ENCODE assay signal across 14 mouse cellular contexts in the genomic region with DNA sequence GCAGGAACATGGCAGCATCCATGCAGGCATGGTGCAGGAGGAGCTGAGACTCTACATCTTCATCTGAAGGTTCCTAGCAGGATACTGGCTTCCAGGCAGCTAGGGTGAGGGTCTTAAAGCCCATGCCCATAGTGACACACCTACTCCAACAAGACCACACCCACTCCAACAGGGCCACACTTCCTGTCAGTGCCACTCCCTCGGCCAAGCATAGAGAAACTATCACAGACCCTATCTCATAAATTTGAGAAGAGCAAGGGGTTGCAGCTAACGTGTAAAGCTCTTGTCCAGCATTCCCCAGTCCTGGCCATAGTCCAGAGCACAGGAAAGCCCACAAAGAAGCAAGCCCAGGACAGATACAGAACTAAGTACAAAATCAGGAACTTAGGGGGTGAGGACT. TPM values are rescaled to one million over a fixed set of nuclear protein-coding genes. Genes with fewer than 3 reads are reported as not detected.
DNase-seq lines count a peak whose midpoint lies in the region; ATAC-seq and TF ChIP-seq lines count a peak whose summit lies in the region.
"Had no signal": no experiment of that assay in that cellular context is flagged by ENCODE, and none has a peak within 500 bp of the region (broad histone marks: within the 10 kb centered on the region; RNA-seq: fewer than 3 reads in every experiment).

No protein-coding gene starts in this region.

- no peaks in the 10 kb centered on the region for H3K9me3 ChIP-seq in heart, embryonic 13.5 days
- no peaks in the 10 kb centered on the region for H3K9me3 ChIP-seq in midbrain, embryonic 12.5 days
- no peaks in the 10 kb centered on the region for H3K9me3 ChIP-seq in midbrain, embryonic 11.5 days (ENCODE audit: control insufficient read depth, low read length)
- H3K9me3 ChIP-seq in midbrain, postnatal 0 days (ENCODE audit: low read length), result no peaks in the 10 kb centered on the region
- H3K9me3 ChIP-seq: heart, embryonic 15.5 days had no signal

- H3K4me2 ChIP-seq in heart, embryonic 13.5 days, result peak overlapping the region; percentile 75; the same call in 1 of the 2 replicates
- 0 out of 2 replicates have a peak overlapping the region, but pooled peaks have one; percentile 63 for H3K4me2 ChIP-seq in midbrain, embryonic 12.5 days (replicated peaks)
- H3K4me2 ChIP-seq in midbrain, embryonic 11.5 days, result no peak overlapping the region
- H3K4me2 ChIP-seq in midbrain, postnatal 0 days (ENCODE audit: low read depth, low read length, poor library complexity, severe bottlenecking), result 0 out of 2 replicates have a peak overlapping the region, but pooled peaks have one; percentile 53

- no peaks in the 10 kb centered on the region for H3K36me3 ChIP-seq in heart, embryonic 13.5 days
- H3K36me3 ChIP-seq in midbrain, embryonic 12.5 days, result no peaks in the 10 kb centered on the region
- H3K36me3 ChIP-seq in midbrain, embryonic 11.5 days (ENCODE audit: control insufficient read depth, insufficient read depth, low read length), result no peaks in the 10 kb centered on the region
- no peaks in the 10 kb centered on the region for H3K36me3 ChIP-seq in midbrain, postnatal 0 days (ENCODE audit: insufficient read depth, low read length)
- H3K36me3 ChIP-seq: heart, embryonic 15.5 days had no signal

- DNase-seq in cerebellum, adult 11-12 months, result peak; percentile 50
- DNase-seq in heart, postnatal 10 days, result no peak
- no peak for DNase-seq in midbrain, embryonic 11.5 days (ENCODE audit: low spot score, missing footprints)
- DNase-seq in midbrain, postnatal 0 days (ENCODE audit: low spot score), result no peak
- no peak for DNase-seq in right cerebral cortex, adult 2 months (ENCODE audit: low spot score in 2 of 2)

- H3K27me3 ChIP-seq in heart, embryonic 13.5 days (replicated peaks), result no peaks in the 10 kb centered on the region; the same call in 1 of the 2 replicates
- peaks cover 11% of the 10 kb centered on the region for H3K27me3 ChIP-seq in midbrain, embryonic 12.5 days
- H3K27me3 ChIP-seq in midbrain, embryonic 11.5 days (ENCODE audit: control insufficient read depth, insufficient read depth, low read length), result no peaks in the 10 kb centered on the region
- H3K27me3 ChIP-seq in midbrain, postnatal 0 days (ENCODE audit: insufficient read depth, low read length), result no peaks in the 10 kb centered on the region
- H3K27me3 ChIP-seq: heart, embryonic 15.5 days; Patski had no signal

- H3K27ac ChIP-seq in heart, embryonic 13.5 days (replicated peaks), result no peak overlapping the region
- H3K27ac ChIP-seq in midbrain, embryonic 12.5 days (replicated peaks), result no peak overlapping the region
- H3K27ac ChIP-seq in midbrain, embryonic 11.5 days (ENCODE audit: low read depth, low read length), result no peak overlapping the region
- no peak overlapping the region for H3K27ac ChIP-seq in midbrain, postnatal 0 days (ENCODE audit: low read depth, low read length)
- H3K27ac ChIP-seq: heart, embryonic 15.5 days had no signal

- ATAC-seq in cerebellum, adult (ENCODE audit: insufficient number of reproducible peaks, low FRiP score, low TSS enrichment), result no peak
- no peak for ATAC-seq in heart, embryonic 13.5 days (ENCODE audit: extremely low read depth, insufficient number of reproducible peaks, low FRiP score, low TSS enrichment)
- no peak for ATAC-seq in midbrain, embryonic 12.5 days (ENCODE audit: low FRiP score, low read depth)
- ATAC-seq in midbrain, embryonic 11.5 days (ENCODE audit: low FRiP score), result no peak
- no peak for ATAC-seq in midbrain, postnatal 0 days (ENCODE audit: low FRiP score)

- H3K9ac ChIP-seq in heart, embryonic 13.5 days, result no peak overlapping the region
- H3K9ac ChIP-seq in midbrain, embryonic 12.5 days (replicated peaks), result no peak overlapping the region
- no peak overlapping the region for H3K9ac ChIP-seq in midbrain, embryonic 11.5 days (ENCODE audit: low read length)
- H3K9ac ChIP-seq in midbrain, postnatal 0 days (replicated peaks; ENCODE audit: low read length, poor library complexity, severe bottlenecking), result no peak overlapping the region
- H3K9ac ChIP-seq: heart, embryonic 15.5 days had no signal

- intact Hi-C loops in heart, postnatal 10 days (cut with DNase I), result no loop called here

- peaks cover 29% of the 10 kb centered on the region for H3K4me1 ChIP-seq in heart, embryonic 13.5 days
- peaks cover 5% of the 10 kb centered on the region; the same call in 1 of the 2 replicates for H3K4me1 ChIP-seq in midbrain, embryonic 12.5 days
- peaks cover 4% of the 10 kb centered on the region; the same call in 1 of the 2 replicates for H3K4me1 ChIP-seq in midbrain, embryonic 11.5 days (ENCODE audit: control insufficient read depth, insufficient read depth, low read length)
- H3K4me1 ChIP-seq in midbrain, postnatal 0 days (ENCODE audit: insufficient read depth, low read length), result no peaks in the 10 kb centered on the region

- TF ChIP-seq CTCF in midbrain, postnatal 0 days (IDR thresholded peaks at IDR 0.05), result no peak

- WGBS in heart, embryonic 13.5 days, result 44% methylated on average over 2 of the region's 2 CpGs
- 55% methylated on average over 2 of the region's 2 CpGs for WGBS in midbrain, embryonic 12.5 days
- 38% methylated on average over 2 of the region's 2 CpGs for WGBS in midbrain, embryonic 11.5 days
- 61% methylated on average over 2 of the region's 2 CpGs for WGBS in midbrain, postnatal 0 days

- no peak overlapping the region for H3K4me3 ChIP-seq in heart, embryonic 13.5 days
- no peak overlapping the region for H3K4me3 ChIP-seq in midbrain, embryonic 12.5 days
- no peak overlapping the region for H3K4me3 ChIP-seq in midbrain, embryonic 11.5 days (ENCODE audit: low read depth, low read length)
- peak overlapping the region; percentile 63; the same call in 1 of the 2 replicates for H3K4me3 ChIP-seq in midbrain, postnatal 0 days (ENCODE audit: low read depth, low read length)

RNA-seq across cellular contexts. Expression of gene Cfap126, which starts 12.7 kb away (rescaled TPM):
- polyA plus RNA-seq in heart, embryonic 13.5 days (2015; fragmentation: Nextera tagmentation; extraction: Ambion mirVana), result 2.8 TPM in 2 replicates
- 1 to 10 TPM in 1 of 2 experiments, under 1 TPM in 1; 0.67 to 1.6 TPM for total RNA-seq in heart, postnatal 10 days (2021)
- polyA plus RNA-seq in midbrain, embryonic 12.5 days (2016; fragmentation: Nextera tagmentation; extraction: Ambion mirVana), result 1.7 and 3.6 TPM in 2 replicates
- polyA plus RNA-seq in midbrain, embryonic 11.5 days (2014; fragmentation: Nextera tagmentation; extraction: Ambion mirVana), result 1.7 and 2.4 TPM in 2 replicates
- total RNA-seq in midbrain, postnatal 0 days (2014; rRNA removed), result 0.38 and 1.5 TPM in 2 replicates
- 6.0 and 8.1 TPM in 2 replicates for polyA plus RNA-seq in midbrain, postnatal 0 days (2015; fragmentation: Nextera tagmentation; extraction: Ambion mirVana)

RNA-seq across cellular contexts. Expression of gene Fcgr3, which starts 36.3 kb away (rescaled TPM):
- 6.9 and 9.1 TPM in 2 replicates for polyA plus RNA-seq in heart, embryonic 13.5 days (2015; fragmentation: Nextera tagmentation; extraction: Ambion mirVana)
- total RNA-seq in heart, postnatal 10 days (2021), result 1 to 10 TPM; 7.4 to 8.9 TPM
- polyA plus RNA-seq in midbrain, embryonic 12.5 days (2016; fragmentation: Nextera tagmentation; extraction: Ambion mirVana), result 5.8 and 9.8 TPM in 2 replicates
- polyA plus RNA-seq in midbrain, embryonic 11.5 days (2014; fragmentation: Nextera tagmentation; extraction: Ambion mirVana), result 8.5 and 8.6 TPM in 2 replicates
- total RNA-seq in midbrain, postnatal 0 days (2014; rRNA removed), result 18.1 and 19.8 TPM in 2 replicates
- 12.8 and 14.2 TPM in 2 replicates for polyA plus RNA-seq in midbrain, postnatal 0 days (2015; fragmentation: Nextera tagmentation; extraction: Ambion mirVana)

RNA-seq across cellular contexts. Expression of gene Sdhc, which starts 49.4 kb away (rescaled TPM):
- polyA plus RNA-seq in heart, embryonic 13.5 days (2015; fragmentation: Nextera tagmentation; extraction: Ambion mirVana), result 457 and 493 TPM in 2 replicates
- 1,000 to 10,000 TPM in 1 of 2 experiments, 100 to 1,000 TPM in 1; 973 to 1,003 TPM for total RNA-seq in heart, postnatal 10 days (2021)
- polyA plus RNA-seq in midbrain, embryonic 12.5 days (2016; fragmentation: Nextera tagmentation; extraction: Ambion mirVana), result 225 and 229 TPM in 2 replicates
- polyA plus RNA-seq in midbrain, embryonic 11.5 days (2014; fragmentation: Nextera tagmentation; extraction: Ambion mirVana), result 291 and 314 TPM in 2 replicates
- 263 TPM in 2 replicates for total RNA-seq in midbrain, postnatal 0 days (2014; rRNA removed)
- polyA plus RNA-seq in midbrain, postnatal 0 days (2015; fragmentation: Nextera tagmentation; extraction: Ambion mirVana), result 313 and 326 TPM in 2 replicates

RNA-seq across cellular contexts. Expression of gene Mpz, which starts 49.5 kb away (rescaled TPM):
- polyA plus RNA-seq in heart, embryonic 13.5 days (2015; fragmentation: Nextera tagmentation; extraction: Ambion mirVana), result 0.33 and 0.36 TPM in 2 replicates
- 10 to 100 TPM; 11.0 to 18.1 TPM for total RNA-seq in heart, postnatal 10 days (2021)
- 0.33 and 0.94 TPM in 2 replicates for polyA plus RNA-seq in midbrain, embryonic 12.5 days (2016; fragmentation: Nextera tagmentation; extraction: Ambion mirVana)
- 0.12 TPM in 2 replicates for polyA plus RNA-seq in midbrain, embryonic 11.5 days (2014; fragmentation: Nextera tagmentation; extraction: Ambion mirVana)
- 0.49 and 0.90 TPM in 2 replicates for total RNA-seq in midbrain, postnatal 0 days (2014; rRNA removed)
- polyA plus RNA-seq in midbrain, postnatal 0 days (2015; fragmentation: Nextera tagmentation; extraction: Ambion mirVana), result 0.63 and 0.67 TPM in 2 replicates
- total RNA-seq: left cerebral cortex, adult 18-20 months; megakaryocyte, adult 5-6 weeks had no signal
- polyA plus RNA-seq: forebrain, embryonic 16.5 days; kidney, embryonic 14.5 days had no signal
